Mouse (Mus musculus): ENCODE measurements around the gene Traf1. TPM values are rescaled to one million over a fixed set of nuclear protein-coding genes. Genes with fewer than 3 reads are reported as not detected.

Gene Traf1
- polyA plus RNA-seq, 1 experiment: 1.4 TPM

- H3K27ac ChIP-seq (ENCODE audit: insufficient read depth, low read length): no peak overlapping the region
- H3K4me3 ChIP-seq (ENCODE audit: insufficient read depth, low read length): no peak overlapping the region
- no peak for TF ChIP-seq CTCF (IDR thresholded peaks at IDR 0.05; ENCODE audit: extremely low read depth, insufficient read depth, low read length)
- TF ChIP-seq POLR2A (IDR thresholded peaks at IDR 0.05; ENCODE audit: extremely low read depth, insufficient read depth, low read length): no peak
- no peaks in the 10 kb centered on the region for H3K4me1 ChIP-seq (ENCODE audit: control insufficient read depth, insufficient read depth, low read length)
Measured at GRCm38 (mm10) chr2:34982906-34983698, 21.5 kb upstream of the Traf1 start.

GRCm38 (mm10) chr2:34982096-34982724 is 20.6 kb upstream of the Traf1 start:
- H3K27ac ChIP-seq (ENCODE audit: insufficient read depth, low read length): no peak overlapping the region
- no peak for TF ChIP-seq POLR2A (IDR thresholded peaks at IDR 0.05; ENCODE audit: extremely low read depth, insufficient read depth, low read length)
- no peak for TF ChIP-seq CTCF (IDR thresholded peaks at IDR 0.05; ENCODE audit: extremely low read depth, insufficient read depth, low read length)
- H3K4me3 ChIP-seq (ENCODE audit: insufficient read depth, low read length): no peak overlapping the region
- no peaks in the 10 kb centered on the region for H3K4me1 ChIP-seq (ENCODE audit: control insufficient read depth, insufficient read depth, low read length)

GRCm38 (mm10) chr2:34979459-34980011 is 18.0 kb upstream of the Traf1 start:
- no peak for TF ChIP-seq CTCF (IDR thresholded peaks at IDR 0.05; ENCODE audit: extremely low read depth, insufficient read depth, low read length)
- no peak overlapping the region for H3K4me3 ChIP-seq (ENCODE audit: insufficient read depth, low read length)
- H3K27ac ChIP-seq (ENCODE audit: insufficient read depth, low read length): no peak overlapping the region
- no peaks in the 10 kb centered on the region for H3K4me1 ChIP-seq (ENCODE audit: control insufficient read depth, insufficient read depth, low read length)

- Histone ChIP-seq H3K27ac (ENCODE audit: insufficient read depth, low read length) (no peak overlapping the region), H3K4me3 (ENCODE audit: insufficient read depth, low read length) (no peak overlapping the region), H3K4me1 (ENCODE audit: control insufficient read depth, insufficient read depth, low read length) (no peaks in the 10 kb centered on the region)
- TF ChIP-seq POLR2A (IDR thresholded peaks at IDR 0.05; ENCODE audit: extremely low read depth, insufficient read depth, low read length) (no peak), CTCF (IDR thresholded peaks at IDR 0.05; ENCODE audit: extremely low read depth, insufficient read depth, low read length) (no peak)
Measured at GRCm38 (mm10) chr2:34978226-34978625, 16.7 kb upstream of the Traf1 start.

- TF ChIP-seq POLR2A (IDR thresholded peaks at IDR 0.05; ENCODE audit: extremely low read depth, insufficient read depth, low read length) (no peak), CTCF (IDR thresholded peaks at IDR 0.05; ENCODE audit: extremely low read depth, insufficient read depth, low read length) (no peak)
- no peak overlapping the region for H3K27ac ChIP-seq (ENCODE audit: insufficient read depth, low read length)
Measured at GRCm38 (mm10) chr2:34976945-34977658, 15.5 kb upstream of the Traf1 start.

GRCm38 (mm10) chr2:34976447-34976846 is 14.9 kb upstream of the Traf1 start:
- no peak overlapping the region for H3K27ac ChIP-seq (ENCODE audit: insufficient read depth, low read length)
- no peaks in the 10 kb centered on the region for H3K4me1 ChIP-seq (ENCODE audit: control insufficient read depth, insufficient read depth, low read length)
- TF ChIP-seq CTCF (IDR thresholded peaks at IDR 0.05; ENCODE audit: extremely low read depth, insufficient read depth, low read length): no peak
- no peak overlapping the region for H3K4me3 ChIP-seq (ENCODE audit: insufficient read depth, low read length)

More at GRCm38 (mm10) chr2:34976945-34977658, 15.5 kb upstream of the Traf1 start:
- H3K4me1 ChIP-seq (ENCODE audit: control insufficient read depth, insufficient read depth, low read length): no peaks in the 10 kb centered on the region
- H3K4me3 ChIP-seq (ENCODE audit: insufficient read depth, low read length): no peak overlapping the region

- TF ChIP-seq CTCF (IDR thresholded peaks at IDR 0.05; ENCODE audit: extremely low read depth, insufficient read depth, low read length) (no peak), POLR2A (IDR thresholded peaks at IDR 0.05; ENCODE audit: extremely low read depth, insufficient read depth, low read length) (no peak)
- Histone ChIP-seq H3K27ac (ENCODE audit: insufficient read depth, low read length) (no peak overlapping the region), H3K4me1 (ENCODE audit: control insufficient read depth, insufficient read depth, low read length) (peaks cover 2% of the 10 kb centered on the region), H3K4me3 (ENCODE audit: insufficient read depth, low read length) (no peak overlapping the region)
Measured at GRCm38 (mm10) chr2:34973087-34973486, 11.5 kb upstream of the Traf1 start.

- H3K27ac ChIP-seq (ENCODE audit: insufficient read depth, low read length): no peak overlapping the region
- no peak overlapping the region for H3K4me3 ChIP-seq (ENCODE audit: insufficient read depth, low read length)
- H3K4me1 ChIP-seq (ENCODE audit: control insufficient read depth, insufficient read depth, low read length): peaks cover 2% of the 10 kb centered on the region
- TF ChIP-seq CTCF (IDR thresholded peaks at IDR 0.05; ENCODE audit: extremely low read depth, insufficient read depth, low read length) (no peak), POLR2A (IDR thresholded peaks at IDR 0.05; ENCODE audit: extremely low read depth, insufficient read depth, low read length) (no peak)
Measured at GRCm38 (mm10) chr2:34971080-34971888, 9.7 kb upstream of the Traf1 start.

Measured in cortical plate, adult 2 months (tissue).